Mouse (Mus musculus) erythroblast, embryonic 14.5 days (primary cell): ENCODE measurements around the gene Slc19a2. TPM values are rescaled to one million over a fixed set of nuclear protein-coding genes. Genes with fewer than 3 reads are reported as not detected.
A peak's percentile ranks its signal among the peaks of the same experiment; 100 is the strongest.

ENCODE experiments used
- H3K27me3 ChIP-seq: 2 replicates; pipeline ENCODE4 v1.6.1; 2012; ENCODE audit warnings: inconsistent platforms; ENCODE audit not compliant: control insufficient read depth
- H3K36me3 ChIP-seq: 2 replicates; pipeline ENCODE4 v1.6.1; 2012; ENCODE audit warnings: mild to moderate bottlenecking, inconsistent platforms; ENCODE audit not compliant: control insufficient read depth
- H3K4me1 ChIP-seq: 2 replicates; pipeline ENCODE4 v1.6.1; 2012; ENCODE audit warnings: inconsistent platforms; ENCODE audit not compliant: control insufficient read depth
- H3K4me3 ChIP-seq: replicated peaks from 2 replicates; pipeline ENCODE3; 2012; ENCODE audit warnings: moderate library complexity, mild to moderate bottlenecking, inconsistent platforms
- H3K9me3 ChIP-seq: 2 replicates; pipeline ENCODE4 v1.6.1; 2012; ENCODE audit warnings: low read length, inconsistent platforms, mixed read lengths; ENCODE audit not compliant: control insufficient read depth
- GATA1 ChIP-seq: IDR thresholded peaks from 2 replicates; pipeline ENCODE4 v1.6.1; 2012; ENCODE audit warnings: low read length, inconsistent platforms, mixed read lengths
- TAL1 ChIP-seq: IDR thresholded peaks from 3 replicates; pipeline ENCODE4 v1.6.1; 2012; ENCODE audit warnings: low read length, inconsistent platforms, mixed read lengths
- polyA plus RNA-seq: library from polyadenylated mRNA; stranded (reverse); fragments of >175 nt; gene quantifications from 2 replicates; pipeline ENCODE4 v1.2.3, GENCODE M21; 2012

Slc19a2 gene
- polyA plus RNA-seq, 1 experiment = 0.36 TPM

- Histone ChIP-seq H3K9me3 (no peaks in the 10 kb centered on the region), H3K27me3 (peaks cover 4% of the 10 kb centered on the region; the same call in 1 of the 2 replicates), H3K4me1 (peaks cover 40% of the 10 kb centered on the region), H3K36me3 (no peaks in the 10 kb centered on the region), H3K4me3 (peak overlapping the region; percentile 65)
- TF ChIP-seq TAL1 = no peak
Observed at GRCm38 (mm10) chr1:164247442-164247841, 1.4 kb upstream of the Slc19a2 start.

- peaks cover 42% of the 10 kb centered on the region for H3K4me1 ChIP-seq
- TF ChIP-seq GATA1 (no peak), TAL1 (no peak)
- no peaks in the 10 kb centered on the region for H3K36me3 ChIP-seq
- H3K27me3 ChIP-seq = peaks cover 4% of the 10 kb centered on the region; the same call in 1 of the 2 replicates
- H3K9me3 ChIP-seq = no peaks in the 10 kb centered on the region
- H3K4me3 ChIP-seq = peak overlapping the region; percentile 65
Observed at GRCm38 (mm10) chr1:164247971-164248370, 875 bp upstream of the Slc19a2 start.

GRCm38 (mm10) chr1:164249332-164249711 is 476 bp downstream of the Slc19a2 start:
- H3K4me1 ChIP-seq = peaks cover 46% of the 10 kb centered on the region
- peaks cover 4% of the 10 kb centered on the region; the same call in 1 of the 2 replicates for H3K27me3 ChIP-seq
- no peaks in the 10 kb centered on the region for H3K9me3 ChIP-seq
- H3K4me3 ChIP-seq = peak overlapping the region; percentile 65
- TF ChIP-seq GATA1 (no peak), TAL1 (no peak)
- no peaks in the 10 kb centered on the region; the same call in 1 of the 2 replicates for H3K36me3 ChIP-seq

- TF ChIP-seq TAL1 = no peak
- H3K4me3 ChIP-seq = peak overlapping the region; percentile 65
- peaks cover 56% of the 10 kb centered on the region for H3K4me1 ChIP-seq
Observed at GRCm38 (mm10) chr1:164250391-164251150, 1.7 kb downstream of the Slc19a2 start.

GRCm38 (mm10) chr1:164251438-164251837 is 2.6 kb downstream of the Slc19a2 start:
- Histone ChIP-seq H3K4me3 (no peak overlapping the region), H3K4me1 (peaks cover 56% of the 10 kb centered on the region), H3K36me3 (peaks cover 4% of the 10 kb centered on the region), H3K27me3 (no peaks in the 10 kb centered on the region), H3K9me3 (no peaks in the 10 kb centered on the region)
- TF ChIP-seq TAL1 = no peak
- TF ChIP-seq GATA1 = no peak

More at GRCm38 (mm10) chr1:164250391-164251150, 1.7 kb downstream of the Slc19a2 start:
- no peaks in the 10 kb centered on the region for H3K27me3 ChIP-seq
- peaks cover 2% of the 10 kb centered on the region; the same call in 1 of the 2 replicates for H3K36me3 ChIP-seq
- H3K9me3 ChIP-seq = no peaks in the 10 kb centered on the region

- TF ChIP-seq GATA1 = no peak
- TF ChIP-seq TAL1 = no peak
- Histone ChIP-seq H3K27me3 (no peaks in the 10 kb centered on the region), H3K36me3 (peaks cover 15% of the 10 kb centered on the region), H3K4me3 (no peak overlapping the region), H3K9me3 (no peaks in the 10 kb centered on the region), H3K4me1 (peaks cover 53% of the 10 kb centered on the region)
Observed at GRCm38 (mm10) chr1:164252551-164252950, 3.7 kb downstream of the Slc19a2 start.

- H3K36me3 ChIP-seq = peaks cover 33% of the 10 kb centered on the region
- no peaks in the 10 kb centered on the region for H3K27me3 ChIP-seq
- TF ChIP-seq TAL1 (no peak), GATA1 (no peak)
- no peaks in the 10 kb centered on the region for H3K9me3 ChIP-seq
- H3K4me1 ChIP-seq = peaks cover 37% of the 10 kb centered on the region
- H3K4me3 ChIP-seq = no peak overlapping the region
Observed at GRCm38 (mm10) chr1:164254836-164255235, 6.0 kb downstream of the Slc19a2 start.

GRCm38 (mm10) chr1:164260171-164261028 is 11.6 kb downstream of the Slc19a2 start:
- Histone ChIP-seq H3K36me3 (peaks cover 80% of the 10 kb centered on the region), H3K27me3 (no peaks in the 10 kb centered on the region), H3K4me1 (no peaks in the 10 kb centered on the region; the same call in 1 of the 2 replicates), H3K9me3 (no peaks in the 10 kb centered on the region), H3K4me3 (no peak overlapping the region)
- TF ChIP-seq TAL1 (no peak), GATA1 (no peak)

GRCm38 (mm10) chr1:164261553-164261952 is 12.7 kb downstream of the Slc19a2 start:
- no peaks in the 10 kb centered on the region for H3K27me3 ChIP-seq
- H3K4me3 ChIP-seq = no peak overlapping the region
- 0 out of 2 replicates have a peak, but pooled peaks cover under 1% of the 10 kb centered on the region for H3K9me3 ChIP-seq
- TF ChIP-seq TAL1 (no peak), GATA1 (no peak)
- peaks cover 85% of the 10 kb centered on the region for H3K36me3 ChIP-seq
- H3K4me1 ChIP-seq = no peaks in the 10 kb centered on the region; the same call in 1 of the 2 replicates
